Mouse (Mus musculus): ENCODE measurements around the gene Med4. TPM values are rescaled to one million over a fixed set of nuclear protein-coding genes. Genes with fewer than 3 reads are reported as not detected.

The Med4 gene
- polyA plus RNA-seq (2016; fragmentation: Nextera tagmentation; extraction: Ambion mirVana), result 43.0 and 45.1 TPM in 2 replicates

- 2% methylated on average over 41 of the region's 41 CpGs for WGBS (ENCODE audit: insufficient replicate concordance)
- Histone ChIP-seq H3K9ac (peak within 1 kb of the TSS; percentile 91), H3K27ac (peak within 1 kb of the TSS; percentile 68), H3K4me2 (peak within 1 kb of the TSS; percentile 91), H3K4me3 (peak within 1 kb of the TSS; percentile 97), H3K4me1 (peaks cover 37% of the 10 kb centered on the region), H3K9me3 (replicated peaks) (no peaks in the 10 kb centered on the region), H3K27me3 (replicated peaks) (no peaks in the 10 kb centered on the region), H3K36me3 (peaks cover 24% of the 10 kb centered on the region)
- peak; percentile 89 for ATAC-seq
Measured at GRCm38 (mm10) chr14:73509765-73510423, at the start of gene Med4. Med4 (plus strand) TSS chr14:73510025.

- H3K4me1 ChIP-seq, result no peaks in the 10 kb centered on the region
- H3K4me3 ChIP-seq, result no peak overlapping the region
- H3K9ac ChIP-seq, result no peak overlapping the region
- H3K4me2 ChIP-seq, result no peak overlapping the region
- no peak overlapping the region for H3K27ac ChIP-seq
- no peaks in the 10 kb centered on the region for H3K9me3 ChIP-seq (replicated peaks)
- no peaks in the 10 kb centered on the region for H3K27me3 ChIP-seq (replicated peaks)
- WGBS (ENCODE audit: insufficient replicate concordance), result 76% methylated on average over 12 of the region's 12 CpGs
- no peak for ATAC-seq
- H3K36me3 ChIP-seq, result no peaks in the 10 kb centered on the region
Measured at GRCm38 (mm10) chr14:73460514-73461134, 49.2 kb upstream of the Med4 start.

- H3K4me1 ChIP-seq, result no peaks in the 10 kb centered on the region
- H3K9ac ChIP-seq, result no peak overlapping the region
- no peak for ATAC-seq
- no peaks in the 10 kb centered on the region for H3K36me3 ChIP-seq
- no peak overlapping the region for H3K4me2 ChIP-seq
- no peak overlapping the region for H3K4me3 ChIP-seq
- no peaks in the 10 kb centered on the region for H3K9me3 ChIP-seq (replicated peaks)
- 74% methylated on average over 4 of the region's 4 CpGs for WGBS (ENCODE audit: insufficient replicate concordance)
- H3K27me3 ChIP-seq (replicated peaks), result no peaks in the 10 kb centered on the region
- H3K27ac ChIP-seq, result no peak overlapping the region
Measured at GRCm38 (mm10) chr14:73462211-73462610, 47.6 kb upstream of the Med4 start.

GRCm38 (mm10) chr14:73467697-73468096, 42.1 kb upstream of the Med4 start:
- Histone ChIP-seq H3K27me3 (replicated peaks) (no peaks in the 10 kb centered on the region), H3K4me1 (no peaks in the 10 kb centered on the region), H3K9ac (no peak overlapping the region), H3K36me3 (no peaks in the 10 kb centered on the region), H3K4me2 (no peak overlapping the region), H3K4me3 (no peak overlapping the region), H3K27ac (no peak overlapping the region), H3K9me3 (replicated peaks) (no peaks in the 10 kb centered on the region)
- WGBS (ENCODE audit: insufficient replicate concordance), result 66% methylated on average over 6 of the region's 6 CpGs
- ATAC-seq, result no peak

GRCm38 (mm10) chr14:73469506-73469905, 40.3 kb upstream of the Med4 start:
- Histone ChIP-seq H3K9me3 (replicated peaks) (no peaks in the 10 kb centered on the region), H3K36me3 (no peaks in the 10 kb centered on the region), H3K27me3 (replicated peaks) (no peaks in the 10 kb centered on the region), H3K4me3 (no peak overlapping the region), H3K27ac (no peak overlapping the region), H3K4me2 (no peak overlapping the region), H3K9ac (no peak overlapping the region), H3K4me1 (no peaks in the 10 kb centered on the region)
- no peak for ATAC-seq
- WGBS (ENCODE audit: insufficient replicate concordance), result 74% methylated on average over 7 of the region's 7 CpGs

GRCm38 (mm10) chr14:73470593-73470992, 39.2 kb upstream of the Med4 start:
- 62% methylated on average over 8 of the region's 8 CpGs for WGBS (ENCODE audit: insufficient replicate concordance)
- Histone ChIP-seq H3K27ac (no peak overlapping the region), H3K36me3 (no peaks in the 10 kb centered on the region), H3K4me1 (no peaks in the 10 kb centered on the region), H3K9me3 (replicated peaks) (no peaks in the 10 kb centered on the region), H3K27me3 (replicated peaks) (no peaks in the 10 kb centered on the region), H3K9ac (no peak overlapping the region), H3K4me2 (no peak overlapping the region), H3K4me3 (no peak overlapping the region)
- ATAC-seq, result no peak

GRCm38 (mm10) chr14:73472205-73472604, 37.6 kb upstream of the Med4 start:
- Histone ChIP-seq H3K27ac (no peak overlapping the region), H3K4me2 (no peak overlapping the region), H3K27me3 (replicated peaks) (no peaks in the 10 kb centered on the region), H3K9ac (no peak overlapping the region), H3K9me3 (replicated peaks) (no peaks in the 10 kb centered on the region), H3K36me3 (no peaks in the 10 kb centered on the region), H3K4me3 (no peak overlapping the region), H3K4me1 (no peaks in the 10 kb centered on the region)
- WGBS (ENCODE audit: insufficient replicate concordance), result 72% methylated on average over 7 of the region's 7 CpGs
- no peak for ATAC-seq

- Histone ChIP-seq H3K4me3 (no peak overlapping the region), H3K4me1 (no peaks in the 10 kb centered on the region), H3K9ac (no peak overlapping the region), H3K36me3 (no peaks in the 10 kb centered on the region), H3K27me3 (replicated peaks) (no peaks in the 10 kb centered on the region), H3K9me3 (replicated peaks) (no peaks in the 10 kb centered on the region), H3K27ac (no peak overlapping the region), H3K4me2 (no peak overlapping the region)
- ATAC-seq, result no peak
- 30% methylated on average over 3 of the region's 3 CpGs for WGBS (ENCODE audit: insufficient replicate concordance)
Measured at GRCm38 (mm10) chr14:73473670-73474460, 36.0 kb upstream of the Med4 start.

- Histone ChIP-seq H3K36me3 (no peaks in the 10 kb centered on the region), H3K4me3 (no peak overlapping the region), H3K9me3 (replicated peaks) (no peaks in the 10 kb centered on the region), H3K9ac (no peak overlapping the region), H3K27me3 (replicated peaks) (no peaks in the 10 kb centered on the region), H3K4me2 (0 out of 2 replicates have a peak overlapping the region, but pooled peaks have one; percentile 16), H3K27ac (no peak overlapping the region), H3K4me1 (no peaks in the 10 kb centered on the region)
- 0 out of 2 replicates have a peak, but pooled peaks have one; percentile 54 for ATAC-seq
- 15% methylated on average over 7 of the region's 7 CpGs for whole genome bisulfite sequencing (ENCODE audit: insufficient replicate concordance)
Measured at GRCm38 (mm10) chr14:73474636-73475093, 35.2 kb upstream of the Med4 start.

- no peak for ATAC-seq
- H3K9me3 ChIP-seq (replicated peaks), result no peaks in the 10 kb centered on the region
- no peak overlapping the region for H3K4me2 ChIP-seq
- H3K9ac ChIP-seq, result no peak overlapping the region
- no peaks in the 10 kb centered on the region for H3K4me1 ChIP-seq
- no peak overlapping the region for H3K4me3 ChIP-seq
- no peaks in the 10 kb centered on the region for H3K27me3 ChIP-seq (replicated peaks)
- no peak overlapping the region for H3K27ac ChIP-seq
- no peaks in the 10 kb centered on the region for H3K36me3 ChIP-seq
- WGBS (ENCODE audit: insufficient replicate concordance), result 81% methylated on average over 7 of the region's 7 CpGs
Measured at GRCm38 (mm10) chr14:73475506-73475905, 34.3 kb upstream of the Med4 start.

GRCm38 (mm10) chr14:73476361-73476934, 33.4 kb upstream of the Med4 start:
- Histone ChIP-seq H3K9me3 (replicated peaks) (no peaks in the 10 kb centered on the region), H3K36me3 (no peaks in the 10 kb centered on the region), H3K4me1 (no peaks in the 10 kb centered on the region), H3K27me3 (replicated peaks) (no peaks in the 10 kb centered on the region), H3K9ac (no peak overlapping the region), H3K27ac (no peak overlapping the region), H3K4me3 (no peak overlapping the region), H3K4me2 (no peak overlapping the region)
- WGBS (ENCODE audit: insufficient replicate concordance), result 72% methylated on average over 8 of the region's 8 CpGs
- ATAC-seq, result no peak

- ATAC-seq, result no peak
- H3K27ac ChIP-seq, result no peak overlapping the region
Measured at GRCm38 (mm10) chr14:73477077-73477476, 32.7 kb upstream of the Med4 start.

More at GRCm38 (mm10) chr14:73477077-73477476, 32.7 kb upstream of the Med4 start:
- Histone ChIP-seq H3K36me3 (no peaks in the 10 kb centered on the region), H3K4me3 (no peak overlapping the region), H3K4me2 (no peak overlapping the region), H3K4me1 (no peaks in the 10 kb centered on the region), H3K9me3 (replicated peaks) (no peaks in the 10 kb centered on the region), H3K27me3 (replicated peaks) (no peaks in the 10 kb centered on the region), H3K9ac (no peak overlapping the region)
- whole genome bisulfite sequencing (ENCODE audit: insufficient replicate concordance), result 79% methylated on average over 10 of the region's 10 CpGs
